Mouse (Mus musculus) stomach, postnatal 0 days (tissue): ENCODE data around the gene Lbx2.

ENCODE experiments used
- CTCF ChIP-seq: IDR thresholded peaks from 2 replicates; pipeline ENCODE4 v1.5.1; 2016; ENCODE audit warnings: antibody characterized with exemption, low read depth, mild to moderate bottlenecking, moderate library complexity
- EP300 ChIP-seq: optimal IDR thresholded peaks from 2 replicates; pipeline ENCODE3; 2016; ENCODE audit warnings: antibody characterized with exemption

DNA sequence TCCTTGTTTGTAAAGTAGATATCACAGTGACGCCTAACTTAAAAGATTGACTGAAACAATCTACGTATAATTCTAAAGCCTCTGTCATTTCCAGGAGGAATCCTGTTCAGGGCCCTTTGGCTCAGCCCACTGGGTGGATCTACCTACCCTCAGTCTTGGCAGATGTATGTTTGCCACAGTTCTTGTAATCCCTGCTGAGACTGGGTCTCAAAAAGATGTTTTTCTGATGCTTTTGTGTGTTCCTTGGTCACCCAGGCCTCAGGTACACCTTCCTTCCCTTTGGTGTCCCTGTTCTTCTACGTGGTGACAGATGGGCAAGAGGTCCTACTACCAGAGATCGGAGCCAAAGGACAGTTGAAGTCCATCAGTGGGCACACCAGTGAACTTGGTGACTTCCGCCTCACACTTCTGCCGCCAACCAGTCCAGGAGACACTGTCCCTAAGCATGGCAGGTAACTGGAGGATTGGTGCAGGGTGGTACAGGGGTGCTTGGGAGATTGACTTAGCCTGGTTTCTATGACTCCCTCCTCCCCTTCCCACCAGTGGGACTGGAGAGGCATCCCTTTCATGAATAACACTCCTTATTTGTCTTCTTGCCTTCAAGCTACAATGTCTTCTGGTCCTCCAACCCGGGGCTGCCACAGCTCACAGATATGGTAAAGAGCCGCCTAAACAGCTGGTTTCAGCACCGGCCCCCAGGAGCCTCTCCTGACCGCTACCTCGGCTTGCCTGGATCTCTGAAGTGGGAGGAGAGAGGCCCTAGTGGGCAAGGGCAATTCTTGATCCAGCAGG is 30.4 kb downstream of the Lbx2 start:
- no peak for TF ChIP-seq EP300
- TF ChIP-seq CTCF, result no peak
